Mouse (Mus musculus): ENCODE measurements around the gene Zfp992.
"Not testable (repeated sequence)": the region's sequence is repeated elsewhere in the genome, so short reads cannot be mapped to it uniquely, and the experiment has no call there.

GRCm38 (mm10) chr4:146447016-146447415 lies 1.8 kb upstream of the Zfp992 start:
- not testable (repeated sequence) for TF ChIP-seq E2F4 (IDR thresholded peaks at IDR 0.05; ENCODE audit: borderline replicate concordance, low read depth, low read length); CTCF (IDR thresholded peaks at IDR 0.05 in 2 of 3, conservative IDR thresholded peaks at IDR 0.05 in 1 of 3; ENCODE audit: control insufficient read depth in 1 of 3, insufficient read depth in 1 of 3, low read depth in 2 of 3, low read length in 3 of 3, poor library complexity in 1 of 3, severe bottlenecking in 1 of 3); POLR2A (IDR thresholded peaks at IDR 0.05; ENCODE audit: control insufficient read depth in 1 of 2, insufficient read depth in 1 of 2, low read depth in 1 of 2, low read length in 2 of 2, poor library complexity in 1 of 2); BHLHE40 (IDR thresholded peaks at IDR 0.05; ENCODE audit: borderline replicate concordance, low read depth, low read length); USF2 (IDR thresholded peaks at IDR 0.05; ENCODE audit: borderline replicate concordance in 1 of 2, insufficient read depth in 1 of 2, low read depth in 1 of 2, low read length in 2 of 2); EP300 (IDR thresholded peaks at IDR 0.05; ENCODE audit: low read depth in 1 of 2, low read length in 2 of 2); RAD21 (IDR thresholded peaks at IDR 0.05; ENCODE audit: low read depth, low read length); POLR2AphosphoS2 (IDR thresholded peaks at IDR 0.05; ENCODE audit: low read length)
